Mouse (Mus musculus) megakaryocyte, embryonic 14.5 days (primary cell): ENCODE data around the gene Col16a1. TPM values are rescaled to one million over a fixed set of nuclear protein-coding genes. Genes with fewer than 3 reads are reported as not detected.

Source experiments
- H3K27me3 ChIP-seq: replicated peaks from 2 replicates; pipeline ENCODE3; 2012; ENCODE audit warnings: inconsistent platforms
- H3K36me3 ChIP-seq: replicated peaks from 2 replicates; pipeline ENCODE3; 2012; ENCODE audit warnings: low read length, inconsistent platforms, mixed read lengths
- H3K4me1 ChIP-seq: 2 replicates; pipeline ENCODE4 v1.6.1; 2012; ENCODE audit warnings: inconsistent platforms
- H3K4me3 ChIP-seq: replicated peaks from 2 replicates; pipeline ENCODE3; 2012; ENCODE audit warnings: moderate library complexity, mild to moderate bottlenecking, inconsistent platforms
- H3K9me3 ChIP-seq: 2 replicates; pipeline ENCODE4 v1.6.1; 2012; ENCODE audit warnings: inconsistent platforms
- FLI1 ChIP-seq: IDR thresholded peaks from 2 replicates; pipeline ENCODE4 v1.6.1; 2012; ENCODE audit warnings: low read length, inconsistent platforms, mixed read lengths
- GATA1 ChIP-seq: IDR thresholded peaks from 3 replicates; pipeline ENCODE4 v1.6.1; 2012; ENCODE audit warnings: mixed read lengths, low read length, inconsistent platforms, borderline replicate concordance
- polyA plus RNA-seq: library from polyadenylated mRNA; stranded (reverse); fragments of >175 nt; gene quantifications from 2 replicates; pipeline ENCODE4 v1.2.3, GENCODE M21; 2012; ENCODE audit warnings: low replicate concordance; ENCODE audit not compliant: insufficient read depth

The Col16a1 gene
- polyA plus RNA-seq, 1 experiment = 5.1 TPM

GRCm38 (mm10) chr4:130016010-130016409 is 31.6 kb upstream of the Col16a1 start:
- H3K36me3 ChIP-seq = no peaks in the 10 kb centered on the region
- H3K4me1 ChIP-seq = peaks cover 9% of the 10 kb centered on the region
- TF ChIP-seq GATA1 (no peak), FLI1 (no peak)
- no peaks in the 10 kb centered on the region for H3K9me3 ChIP-seq
- H3K27me3 ChIP-seq = peaks cover 92% of the 10 kb centered on the region
- no peak overlapping the region for H3K4me3 ChIP-seq

GRCm38 (mm10) chr4:130017036-130017674 is 30.5 kb upstream of the Col16a1 start:
- no peaks in the 10 kb centered on the region for H3K36me3 ChIP-seq
- no peak overlapping the region for H3K4me3 ChIP-seq
- TF ChIP-seq FLI1 (no peak), GATA1 (no peak)
- H3K4me1 ChIP-seq = peaks cover 9% of the 10 kb centered on the region
- peaks cover 92% of the 10 kb centered on the region for H3K27me3 ChIP-seq
- no peaks in the 10 kb centered on the region for H3K9me3 ChIP-seq

- Histone ChIP-seq H3K4me1 (no peaks in the 10 kb centered on the region), H3K36me3 (no peaks in the 10 kb centered on the region), H3K27me3 (peaks cover 81% of the 10 kb centered on the region), H3K9me3 (no peaks in the 10 kb centered on the region), H3K4me3 (no peak overlapping the region)
- TF ChIP-seq GATA1 (no peak), FLI1 (no peak)
These were observed 24.7 kb upstream of the Col16a1 start for GRCm38 (mm10) chr4:130022952-130023351.

GRCm38 (mm10) chr4:130023511-130024231 is 24.0 kb upstream of the Col16a1 start:
- peaks cover 81% of the 10 kb centered on the region for H3K27me3 ChIP-seq
- H3K4me3 ChIP-seq = no peak overlapping the region
- TF ChIP-seq FLI1 (no peak), GATA1 (no peak)
- H3K36me3 ChIP-seq = no peaks in the 10 kb centered on the region
- H3K4me1 ChIP-seq = no peaks in the 10 kb centered on the region
- no peaks in the 10 kb centered on the region for H3K9me3 ChIP-seq

DNA sequence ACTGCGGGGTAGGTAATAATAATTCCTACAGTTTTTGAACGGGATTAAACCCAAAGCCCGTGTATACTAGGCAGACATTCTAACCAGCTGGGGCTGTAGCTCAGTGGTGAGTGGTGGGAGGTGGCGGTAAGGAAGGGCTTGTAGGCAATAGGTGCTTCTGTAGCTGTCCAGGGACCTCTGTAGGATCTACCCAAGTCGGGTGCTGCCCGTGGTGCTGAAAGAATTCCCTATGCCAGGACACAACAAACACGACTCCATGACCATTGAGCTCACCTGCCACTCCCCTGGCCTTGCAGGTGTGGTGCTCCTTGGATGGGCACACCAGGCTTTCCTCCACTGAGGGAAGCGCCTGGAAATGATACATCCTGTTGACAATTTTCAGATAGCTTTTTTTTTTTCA is 22.1 kb upstream of the Col16a1 start:
- TF ChIP-seq FLI1 = no peak
- no peak for TF ChIP-seq GATA1
- Histone ChIP-seq H3K4me1 (no peaks in the 10 kb centered on the region), H3K27me3 (peaks cover 80% of the 10 kb centered on the region), H3K36me3 (no peaks in the 10 kb centered on the region), H3K9me3 (no peaks in the 10 kb centered on the region), H3K4me3 (no peak overlapping the region)

- no peak for TF ChIP-seq FLI1
- TF ChIP-seq GATA1 = no peak
- Histone ChIP-seq H3K4me3 (no peak overlapping the region), H3K9me3 (peaks cover 6% of the 10 kb centered on the region), H3K36me3 (no peaks in the 10 kb centered on the region), H3K4me1 (no peaks in the 10 kb centered on the region), H3K27me3 (peaks cover 76% of the 10 kb centered on the region)
These were observed 16.5 kb upstream of the Col16a1 start for GRCm38 (mm10) chr4:130031146-130031545.

DNA sequence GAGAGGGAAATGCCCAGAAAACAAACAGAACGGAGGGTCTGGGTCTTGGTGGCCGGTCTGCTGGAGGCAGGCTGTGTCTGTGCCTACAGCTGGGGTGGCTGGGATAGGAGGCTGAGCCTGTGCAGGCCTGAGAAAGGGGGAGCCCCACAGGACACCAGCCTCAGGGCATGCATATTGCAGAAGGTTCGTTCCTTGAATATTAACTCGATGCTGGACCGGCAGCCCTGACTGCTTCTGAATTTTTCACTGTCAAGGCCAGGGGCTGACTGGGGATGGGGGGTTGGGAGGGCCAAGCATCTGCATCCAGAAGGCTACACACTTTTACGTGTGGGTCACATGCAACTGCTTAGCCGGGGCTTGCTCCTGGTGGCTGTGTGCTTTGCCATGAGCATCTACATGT is 14.1 kb upstream of the Col16a1 start:
- Histone ChIP-seq H3K36me3 (no peaks in the 10 kb centered on the region), H3K4me3 (no peak overlapping the region), H3K4me1 (no peaks in the 10 kb centered on the region), H3K27me3 (peaks cover 79% of the 10 kb centered on the region), H3K9me3 (peaks cover 6% of the 10 kb centered on the region)
- TF ChIP-seq FLI1 (no peak), GATA1 (no peak)

GRCm38 (mm10) chr4:130036112-130036511 is 11.5 kb upstream of the Col16a1 start:
- TF ChIP-seq FLI1 = no peak
- TF ChIP-seq GATA1 = no peak
- peaks cover 80% of the 10 kb centered on the region for H3K27me3 ChIP-seq
- H3K4me1 ChIP-seq = no peaks in the 10 kb centered on the region
- no peaks in the 10 kb centered on the region for H3K36me3 ChIP-seq
- H3K4me3 ChIP-seq = no peak overlapping the region
- peaks cover 6% of the 10 kb centered on the region for H3K9me3 ChIP-seq

- no peak overlapping the region for H3K4me3 ChIP-seq
- H3K4me1 ChIP-seq = no peaks in the 10 kb centered on the region
- H3K36me3 ChIP-seq = no peaks in the 10 kb centered on the region
- peaks cover 2% of the 10 kb centered on the region for H3K9me3 ChIP-seq
- H3K27me3 ChIP-seq = peaks cover 81% of the 10 kb centered on the region
- no peak for TF ChIP-seq GATA1
- TF ChIP-seq FLI1 = no peak
These were observed 10.9 kb upstream of the Col16a1 start for GRCm38 (mm10) chr4:130036573-130037401.

DNA sequence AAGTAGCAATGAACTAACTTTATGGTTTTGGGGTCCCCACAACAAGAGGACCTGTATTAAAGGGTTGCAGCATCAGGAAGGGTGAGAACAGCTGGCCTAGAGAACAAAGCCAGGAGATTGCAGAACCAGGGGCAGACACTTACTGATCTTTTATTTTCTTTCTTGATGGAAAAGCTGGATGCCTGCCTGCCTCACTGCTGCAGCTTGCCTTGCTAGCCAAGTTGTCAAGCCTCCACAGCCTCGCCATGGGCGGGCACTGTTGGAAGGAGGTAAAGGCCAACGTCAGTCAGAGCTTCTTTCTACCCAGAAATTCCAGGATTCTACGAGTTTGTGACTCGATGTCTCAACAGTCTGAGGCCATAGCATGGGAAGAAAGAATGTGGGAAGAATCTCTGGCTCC is 8.3 kb upstream of the Col16a1 start:
- peaks cover 88% of the 10 kb centered on the region for H3K27me3 ChIP-seq
- H3K36me3 ChIP-seq = no peaks in the 10 kb centered on the region

More for the DNA sequence above, 8.3 kb upstream of the Col16a1 start:
- Histone ChIP-seq H3K4me1 (peaks cover 4% of the 10 kb centered on the region; the same call in 1 of the 2 replicates), H3K4me3 (no peak overlapping the region), H3K9me3 (no peaks in the 10 kb centered on the region)
- no peak for TF ChIP-seq FLI1
